Mouse (Mus musculus) v-Abl transformed pro-B cells (cell line): ENCODE results near the gene Susd1.
"Not testable (repeated sequence)": the region's sequence is repeated elsewhere in the genome, so short reads cannot be mapped to it uniquely, and the experiment has no call there.

Experiments
- in situ Hi-C, 2 experiments: fragments of 400-800 bp; cut with MboI; formaldehyde crosslinking; loops; one replicate each; pipeline ENCODE4 v1.15.1; 2025; ENCODE audit not compliant: unreplicated experiment in 2 of 2

The Susd1 gene

DNA sequence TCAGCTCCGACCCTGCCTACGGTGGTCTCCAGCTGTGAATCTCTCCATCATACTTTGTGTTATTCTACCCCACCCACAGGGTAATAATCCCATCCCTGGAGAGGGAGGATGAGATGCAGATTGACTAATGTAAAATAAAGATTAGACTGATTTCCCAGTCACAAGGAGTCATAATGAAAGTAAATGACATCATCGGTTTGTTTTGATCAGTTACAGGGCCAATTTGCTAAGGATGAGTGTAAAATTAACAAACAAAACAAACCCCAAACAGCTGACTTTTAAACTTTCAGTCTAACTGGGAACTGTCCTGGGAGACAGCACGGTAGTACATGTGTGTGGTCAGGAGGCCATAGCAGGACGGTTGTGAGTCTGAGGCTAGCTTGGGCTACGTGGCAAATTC lies 143.3 kb downstream of the Susd1 start:
- in situ Hi-C loops: no loop called here

DNA sequence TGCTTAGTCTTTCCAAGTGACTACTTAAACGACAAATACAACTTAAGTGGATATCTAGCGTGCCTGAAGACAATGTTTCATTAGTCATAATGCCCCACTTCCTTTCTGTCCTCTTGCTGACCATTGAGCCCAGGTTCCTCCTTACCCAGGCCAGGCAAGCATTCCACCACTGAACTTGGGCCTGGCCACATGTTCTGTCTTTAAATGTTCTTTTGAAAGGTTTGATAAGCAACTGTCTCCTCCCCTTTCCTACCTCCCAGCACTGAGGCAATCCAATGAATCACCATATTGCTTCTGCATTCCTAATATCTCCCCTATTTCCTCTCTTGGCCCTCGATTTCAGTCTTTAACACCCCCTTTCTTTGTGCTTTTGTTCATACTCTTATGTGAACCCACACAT lies 143.8 kb downstream of the Susd1 start:
- in situ Hi-C loops: no loop called here

DNA sequence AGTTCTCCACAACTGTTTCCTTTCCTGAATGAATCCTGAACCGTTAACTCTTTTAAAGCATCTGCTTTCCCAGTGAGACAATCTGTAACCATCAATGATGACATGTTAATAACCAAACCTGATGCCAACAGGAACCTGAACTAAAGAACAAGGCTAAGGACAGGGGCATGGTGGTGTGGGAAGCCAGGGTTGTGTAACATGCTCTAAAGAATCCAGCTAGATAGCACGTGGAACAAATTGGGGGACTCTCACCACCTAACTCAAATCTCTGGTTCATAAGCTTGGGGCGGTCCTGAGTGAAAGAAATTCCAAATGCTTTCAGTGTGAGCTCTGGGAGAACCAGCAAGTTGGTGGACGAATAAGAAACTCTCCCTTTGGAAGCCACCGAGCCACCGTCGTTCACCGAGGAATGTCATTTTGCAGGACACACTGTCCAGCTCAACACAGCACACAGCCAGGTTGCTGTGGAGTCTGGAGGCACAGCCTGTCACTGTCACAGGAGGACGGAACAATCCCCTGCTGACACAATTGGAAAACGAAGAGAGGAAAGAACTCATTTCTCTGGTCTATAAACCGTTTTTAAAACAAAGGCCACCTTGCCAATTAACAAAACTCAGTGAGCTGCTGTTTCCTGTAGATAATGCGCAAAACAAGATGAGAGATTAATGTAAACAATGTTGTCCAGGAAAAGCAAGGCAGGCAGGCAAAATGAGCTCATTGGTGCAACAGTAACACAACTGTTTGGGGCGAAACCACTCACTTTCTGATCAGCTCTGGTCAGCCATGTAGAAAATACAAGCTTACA lies 146.3 kb downstream of the Susd1 start:
- in situ Hi-C loops: no loop called here

DNA sequence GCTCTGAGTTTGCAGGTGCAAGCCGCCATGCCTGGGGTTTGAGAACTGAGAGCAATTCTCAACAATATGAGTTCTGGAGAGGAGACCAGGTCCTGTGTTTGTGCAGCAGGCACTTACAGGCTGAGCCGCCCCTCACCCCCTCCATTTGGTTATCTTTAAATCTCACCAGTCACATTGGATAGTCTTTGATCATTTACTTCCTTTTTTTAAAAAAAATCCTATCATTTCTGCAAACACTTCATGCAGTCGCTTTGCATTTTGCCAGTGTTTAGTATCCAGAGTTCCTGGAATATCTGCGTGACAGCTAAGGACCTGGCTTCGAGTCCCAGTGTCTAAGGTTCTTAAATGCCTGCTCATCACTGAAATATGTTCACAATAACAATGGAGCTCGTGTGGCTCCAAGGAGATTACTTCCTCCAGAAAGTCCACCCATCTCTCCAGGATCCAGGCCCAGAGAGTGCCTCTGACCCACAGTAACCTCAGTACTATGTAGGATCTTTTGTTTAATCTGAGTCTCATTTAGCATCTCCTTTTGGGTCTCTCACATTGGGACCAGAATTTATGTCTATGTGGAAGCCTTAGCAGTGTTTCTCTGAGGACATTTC lies 147.4 kb downstream of the Susd1 start:
- in situ Hi-C loops: no loop called here

DNA sequence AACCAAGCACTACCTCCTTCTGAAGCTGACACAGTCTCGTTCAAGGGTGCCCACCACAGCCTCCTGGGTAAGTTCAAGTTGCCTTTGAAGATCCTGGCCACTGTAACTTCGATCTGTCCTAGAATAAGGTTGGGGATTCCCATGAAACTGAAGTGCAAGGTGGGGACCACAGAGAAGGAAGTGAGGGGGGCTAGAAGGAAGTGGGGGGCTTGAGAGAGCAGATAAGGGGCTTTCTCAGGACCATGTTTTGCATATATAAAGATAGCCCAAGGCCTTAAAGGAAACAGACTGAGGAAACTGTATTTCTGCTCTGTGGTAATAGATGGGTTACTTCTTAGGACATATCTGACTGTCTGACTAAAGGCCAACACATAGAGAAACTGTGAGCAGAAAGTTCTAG lies 151.3 kb downstream of the Susd1 start:
- in situ Hi-C loops: no loop called here

DNA sequence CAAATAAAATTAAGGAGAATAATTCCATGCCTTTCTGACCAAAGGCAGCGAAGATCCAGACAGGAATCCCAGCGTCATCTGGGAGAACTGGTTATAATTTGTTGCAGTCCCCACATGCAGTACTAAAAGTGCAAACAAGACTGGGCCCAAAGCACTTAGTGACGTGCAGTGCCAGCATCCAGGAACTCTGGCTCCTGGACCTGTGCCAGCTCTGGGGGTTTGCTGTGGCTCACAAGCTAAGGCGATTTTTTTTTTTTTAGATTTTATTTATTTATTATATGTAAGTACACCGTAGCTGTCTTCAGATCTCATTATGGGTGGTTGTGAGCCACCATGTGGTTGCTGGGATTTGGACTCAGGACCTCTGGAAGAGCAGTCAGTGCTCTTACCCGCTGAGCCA lies 152.1 kb downstream of the Susd1 start:
- in situ Hi-C loops: not testable (repeated sequence)

DNA sequence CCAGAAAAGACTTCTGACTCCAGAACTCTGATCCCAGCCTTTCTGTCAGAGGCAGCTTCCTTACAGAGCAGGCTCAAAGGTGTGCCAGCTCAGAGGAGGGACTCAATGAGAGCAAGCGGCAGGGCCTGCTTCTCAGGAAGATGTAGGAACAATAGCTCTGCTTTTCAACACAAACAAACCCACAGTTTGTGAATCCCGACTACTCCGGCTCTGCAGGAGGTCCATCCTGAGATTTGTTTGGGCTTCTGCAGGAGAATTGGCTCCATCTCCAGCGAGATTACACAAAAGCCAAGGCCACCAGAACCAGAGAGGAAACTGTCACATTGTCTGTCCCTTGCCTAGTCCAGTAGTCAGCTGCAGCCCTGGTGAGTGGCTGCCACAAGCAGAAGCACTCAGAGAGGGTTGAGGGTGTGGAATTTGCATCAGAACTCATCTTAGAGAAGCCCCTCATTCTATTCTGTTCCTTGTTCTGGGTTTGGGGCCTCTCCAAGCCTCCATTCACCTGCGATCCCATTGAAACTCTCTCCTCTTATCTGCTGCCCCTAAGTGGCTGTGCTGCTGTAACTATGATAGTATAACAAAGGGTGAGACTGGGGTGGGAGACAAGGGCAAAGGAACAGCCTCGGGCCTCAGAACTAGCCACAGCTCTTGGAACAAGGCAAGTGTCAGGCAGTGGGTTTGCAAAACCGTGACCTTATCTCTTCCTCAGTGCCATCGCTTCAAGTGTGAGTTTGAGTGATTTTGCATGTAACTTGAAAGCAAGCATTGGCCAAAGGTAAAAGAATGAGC lies 155.5 kb downstream of the Susd1 start:
- in situ Hi-C loops: no loop called here

DNA sequence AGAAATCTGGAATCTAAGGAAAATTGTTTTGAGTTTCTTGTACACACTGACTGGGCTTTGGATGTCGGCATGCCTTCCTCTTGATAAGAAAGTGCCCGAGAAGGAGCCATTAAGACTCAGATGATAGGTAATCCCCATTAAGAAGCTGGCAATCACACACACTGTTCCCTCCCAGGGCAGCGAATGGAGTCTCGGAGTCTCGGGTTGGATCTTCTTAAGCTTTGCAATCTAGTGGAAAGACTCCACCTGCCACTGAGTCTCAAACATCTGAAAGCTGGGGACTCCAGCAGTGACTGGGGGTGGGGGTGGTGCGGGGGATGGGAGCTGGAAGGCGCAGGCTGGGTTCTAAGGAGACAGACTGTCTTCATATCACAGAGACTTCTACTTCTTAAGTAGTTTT lies 156.3 kb downstream of the Susd1 start:
- in situ Hi-C loops: no loop called here

DNA sequence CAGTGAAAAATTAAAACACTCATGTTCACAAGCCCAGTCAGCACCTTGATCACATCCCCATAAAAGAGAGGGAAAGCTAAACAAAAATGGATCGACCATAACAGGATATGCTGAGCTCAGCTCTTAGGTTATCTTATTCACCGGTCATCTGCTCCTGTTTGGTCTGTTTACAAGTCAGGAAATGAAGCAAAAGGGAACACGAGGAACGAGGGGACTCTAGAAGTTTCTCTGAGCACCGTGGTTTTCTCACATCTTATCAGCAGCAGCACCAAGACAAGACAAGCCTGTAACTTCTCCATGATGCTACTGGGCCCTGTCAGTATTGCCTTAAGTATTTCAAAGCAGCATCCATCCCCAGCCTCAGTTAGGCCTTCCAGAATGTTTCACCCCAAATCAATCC lies 157.6 kb downstream of the Susd1 start:
- in situ Hi-C loops: no loop called here

DNA sequence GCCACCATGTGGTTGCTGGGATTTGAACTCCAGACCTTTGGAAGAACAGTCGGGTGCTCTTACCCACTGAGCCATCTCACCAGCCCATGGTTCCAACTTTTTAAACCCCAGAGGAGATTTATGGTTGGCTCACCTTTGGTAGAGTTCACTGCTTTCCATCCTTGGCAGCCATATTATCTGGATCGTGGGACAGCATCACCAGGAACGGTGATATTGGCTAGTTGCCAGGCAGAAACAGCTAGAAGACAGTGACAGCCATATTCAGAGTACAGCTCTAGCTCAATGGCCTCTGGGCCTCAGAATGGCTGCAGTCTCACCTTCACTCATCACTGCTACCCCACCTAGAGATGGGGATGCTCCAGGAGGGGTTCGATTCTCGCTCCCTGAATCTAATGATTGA lies 159.3 kb downstream of the Susd1 start:
- in situ Hi-C loops: no loop called here

DNA sequence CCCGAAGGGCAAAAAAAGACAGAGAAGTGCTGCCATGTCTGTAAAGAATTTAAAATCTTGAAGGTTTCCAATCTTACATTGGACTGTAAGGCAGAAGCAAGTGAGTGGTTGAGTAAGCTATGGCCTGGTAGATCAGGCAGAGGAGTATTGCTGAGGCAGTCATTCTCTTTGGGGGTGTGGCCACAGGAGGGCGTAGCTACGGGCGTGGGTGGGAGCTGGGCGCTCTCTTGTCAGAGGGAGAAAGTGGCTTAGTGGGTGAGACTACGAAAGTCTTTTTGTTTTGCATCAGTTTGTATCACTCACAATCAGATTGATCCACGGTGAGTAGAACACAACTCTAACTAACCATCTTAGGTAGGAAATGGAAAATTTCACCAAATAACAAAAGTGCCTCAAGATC lies 160.0 kb downstream of the Susd1 start:
- in situ Hi-C loops: no loop called here

DNA sequence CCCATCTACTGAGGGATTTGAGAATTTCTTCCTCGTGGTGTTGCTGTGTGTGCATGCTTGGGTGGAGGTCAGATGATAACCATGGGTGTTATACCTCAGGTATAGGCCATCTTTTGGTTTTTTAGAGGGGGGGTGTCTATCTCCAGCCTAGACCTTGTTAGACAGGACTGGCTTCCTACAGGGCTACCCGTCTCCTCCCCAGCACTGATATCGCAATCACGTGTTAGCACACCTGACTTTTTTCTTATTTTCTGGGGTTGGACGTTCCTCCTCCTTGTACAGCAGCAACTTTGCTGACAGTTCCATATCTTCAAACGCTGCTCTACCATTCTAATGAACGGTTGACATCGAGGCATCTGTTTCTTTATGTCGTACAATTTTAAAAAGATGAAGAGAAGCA lies 160.5 kb downstream of the Susd1 start:
- in situ Hi-C loops: no loop called here

DNA sequence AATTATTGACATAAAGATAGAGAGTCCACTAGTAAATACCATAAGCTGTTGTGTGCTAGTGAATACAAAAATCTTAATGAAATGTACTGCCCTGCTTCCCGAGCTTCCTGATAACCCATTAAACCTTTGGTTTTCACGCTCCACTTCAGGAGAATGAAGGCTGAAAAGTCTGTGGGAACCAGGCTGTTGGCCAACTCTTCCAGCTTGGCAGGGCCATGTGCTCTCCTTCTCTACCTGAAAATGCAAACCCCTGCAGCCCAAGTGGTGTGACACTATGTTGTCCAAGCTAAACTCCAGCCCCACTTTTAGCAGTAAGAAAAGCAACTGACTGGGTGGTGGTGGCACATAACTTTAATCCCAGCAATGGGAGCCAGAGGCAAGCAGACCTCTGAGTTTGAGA lies 162.5 kb downstream of the Susd1 start:
- in situ Hi-C loops: no loop called here

DNA sequence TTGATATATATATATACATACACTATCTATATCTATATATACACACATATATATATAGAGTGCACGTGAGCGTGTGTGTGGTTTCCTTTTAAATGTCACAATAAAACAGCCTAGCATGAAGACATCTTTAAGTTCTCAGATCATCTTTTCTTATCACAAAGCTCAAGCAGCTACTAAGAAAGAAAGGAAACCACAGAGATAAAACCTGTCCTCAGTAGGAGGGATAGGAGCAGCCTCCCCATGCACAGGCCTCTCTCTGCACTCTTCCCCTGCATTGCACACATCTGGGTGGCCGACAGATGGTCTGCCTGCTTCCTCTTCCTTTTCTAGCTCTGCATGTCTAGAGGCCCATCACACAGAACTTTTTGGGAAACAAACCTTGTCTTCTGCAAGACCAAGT lies 162.9 kb downstream of the Susd1 start:
- in situ Hi-C loops: no loop called here

DNA sequence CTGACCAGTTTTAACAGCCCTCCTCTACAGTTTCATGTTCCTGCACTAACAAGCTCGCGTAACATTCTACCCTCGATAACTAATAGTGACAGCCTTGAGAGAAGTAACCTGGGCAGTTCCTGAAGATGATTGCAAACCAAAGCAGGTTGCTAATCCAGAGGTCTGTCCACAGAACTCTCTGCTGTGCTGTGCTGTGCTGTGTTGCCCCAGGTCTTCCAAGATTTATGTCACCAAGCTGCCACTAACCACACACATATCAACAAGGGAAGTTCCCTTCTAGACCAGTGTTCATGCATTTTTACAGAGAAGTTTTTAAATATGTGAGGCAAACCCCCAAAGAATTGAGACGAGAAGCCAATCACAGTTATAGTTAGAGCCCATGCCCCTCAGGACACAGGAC lies 164.3 kb downstream of the Susd1 start:
- in situ Hi-C loops: no loop called here

DNA sequence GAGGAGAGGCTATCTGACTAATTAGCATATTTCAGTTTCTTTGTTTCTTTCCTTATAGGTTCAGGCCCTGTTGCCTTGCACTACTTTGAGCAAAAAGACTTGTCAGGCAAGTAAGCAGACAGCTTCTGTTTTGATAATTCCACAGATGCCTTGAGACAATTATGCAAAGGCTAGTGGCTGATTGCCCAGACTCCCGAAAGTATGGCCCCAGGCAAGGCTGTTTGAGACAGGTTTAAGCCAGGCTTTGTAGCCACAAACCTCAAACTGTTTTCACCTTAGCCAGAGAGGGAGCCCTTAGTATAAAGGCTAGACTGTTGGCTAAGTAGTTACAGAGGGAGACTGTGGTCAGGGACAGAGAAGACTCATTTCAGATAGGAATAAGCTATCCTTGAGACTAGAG lies 165.1 kb downstream of the Susd1 start:
- in situ Hi-C loops: no loop called here

DNA sequence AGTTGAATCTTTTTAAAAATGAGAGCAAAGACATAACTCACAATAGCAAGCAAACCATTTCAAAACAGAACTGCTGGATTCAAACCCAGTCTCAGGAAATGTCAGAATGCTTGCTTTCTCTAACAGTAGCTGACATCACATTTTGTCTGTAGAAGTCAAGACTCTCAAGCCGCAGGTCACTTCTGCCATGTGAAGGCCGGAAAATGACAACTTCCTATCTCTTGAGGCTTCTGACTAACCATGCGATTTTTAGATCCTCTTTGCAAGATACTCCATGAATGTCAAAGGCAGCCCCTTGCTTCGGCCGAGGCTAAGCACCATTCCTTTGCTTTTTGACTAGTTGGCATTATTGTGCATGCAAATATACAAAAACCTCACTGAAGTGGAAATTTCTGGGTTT lies 172.8 kb downstream of the Susd1 start:
- in situ Hi-C loops: no loop called here

DNA sequence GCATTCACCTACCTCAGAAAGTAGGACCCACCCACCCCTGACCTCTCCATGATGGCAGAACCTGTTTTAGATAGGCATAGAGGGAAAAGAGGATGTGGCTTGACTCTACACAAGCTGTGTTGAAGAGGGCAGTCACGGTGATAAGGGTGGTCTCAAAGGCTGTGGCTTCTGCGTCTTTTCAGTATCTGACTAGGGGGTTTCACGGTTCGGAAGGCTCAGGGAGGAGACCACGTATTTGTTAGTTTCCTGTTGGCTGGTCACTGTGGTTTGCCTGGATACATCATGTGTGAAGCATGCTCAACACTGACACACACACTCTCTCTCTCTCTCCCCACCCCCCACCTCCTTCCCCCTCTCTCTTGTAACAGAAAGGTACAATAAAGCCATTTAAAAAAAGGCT lies 173.3 kb downstream of the Susd1 start:
- in situ Hi-C loops: no loop called here
